Mouse (Mus musculus) liver, embryonic 15.5 days (tissue): ENCODE data around the gene H2-Ab1. TPM values are rescaled to one million over a fixed set of nuclear protein-coding genes. Genes with fewer than 3 reads are reported as not detected.

Source experiments
- ATAC-seq: fragments of 200-750 bp; cut with Nextera tagmentation; 2 replicates; pipeline ENCODE4 v1.8.0; 2017; ENCODE audit warnings: moderate number of reproducible peaks, mild to moderate bottlenecking, moderate library complexity; ENCODE audit not compliant: insufficient read depth
- H3K27ac ChIP-seq: fragments of 300-500 bp; sonication (generic); replicated peaks from 2 replicates; pipeline ENCODE4 v1.5.1; 2015; ENCODE audit warnings: mild to moderate bottlenecking, inconsistent platforms
- H3K27me3 ChIP-seq: fragments of 300-500 bp; sonication (generic); 2 replicates; pipeline ENCODE4 v1.6.1; 2015; ENCODE audit warnings: mild to moderate bottlenecking, inconsistent platforms
- H3K36me3 ChIP-seq: fragments of 300-500 bp; sonication (generic); replicated peaks from 2 replicates; pipeline ENCODE4 v1.6.1; 2015; ENCODE audit warnings: moderate library complexity, mild to moderate bottlenecking, inconsistent platforms
- H3K4me1 ChIP-seq: fragments of 300-500 bp; sonication (generic); replicated peaks from 2 replicates; pipeline ENCODE4 v1.6.1; 2015; ENCODE audit warnings: inconsistent platforms
- H3K4me2 ChIP-seq: fragments of 300-500 bp; sonication (generic); 2 replicates; pipeline ENCODE4 v1.6.1; 2015; ENCODE audit warnings: moderate library complexity, mild to moderate bottlenecking, inconsistent platforms
- H3K4me3 ChIP-seq: fragments of 300-500 bp; sonication (generic); replicated peaks from 2 replicates; pipeline ENCODE4 v1.5.1; 2015; ENCODE audit warnings: mild to moderate bottlenecking, inconsistent platforms
- H3K9ac ChIP-seq: fragments of 300-500 bp; sonication (generic); 2 replicates; pipeline ENCODE4 v1.6.1; 2015; ENCODE audit warnings: moderate library complexity, mild to moderate bottlenecking, inconsistent platforms
- H3K9me3 ChIP-seq: fragments of 300-500 bp; sonication (generic); replicated peaks from 2 replicates; pipeline ENCODE4 v1.6.1; 2016; ENCODE audit warnings: inconsistent platforms
- WGBS: fragments of 180-500 bp; shearing (Covaris S2); methylation state at CpG from one replicate; pipeline ENCODE4 v1.1.7; 2015; ENCODE audit warnings: mixed read lengths; ENCODE audit not compliant: insufficient replicate concordance; 5-methylcytosine and 5-hydroxymethylcytosine counted together
- polyA plus RNA-seq: library from polyadenylated mRNA; unstranded; fragments of >200 nt; fragmentation: Nextera tagmentation; extraction: Ambion mirVana; gene quantifications from 2 replicates; pipeline ENCODE4 v1.2.1, GENCODE M21; 2015

H2-Ab1 gene
- polyA plus RNA-seq, 1 experiment from 2014 or later: 6.6 TPM

- Histone ChIP-seq H3K9ac (no peak overlapping the region), H3K36me3 (no peaks in the 10 kb centered on the region), H3K9me3 (no peaks in the 10 kb centered on the region), H3K4me2 (peak overlapping the region; percentile 83), H3K4me1 (peaks cover 23% of the 10 kb centered on the region), H3K27ac (no peak overlapping the region), H3K27me3 (peaks cover 55% of the 10 kb centered on the region), H3K4me3 (peak overlapping the region; percentile 55)
- peak; percentile 40 for ATAC-seq
- 3% methylated on average over 8 of the region's 8 CpGs for WGBS
Measured at GRCm38 (mm10) chr17:34263068-34263467, 5.6 kb downstream of the H2-Ab1 start.

GRCm38 (mm10) chr17:34263811-34264371 is 6.4 kb downstream of the H2-Ab1 start:
- Histone ChIP-seq H3K4me1 (peaks cover 23% of the 10 kb centered on the region), H3K36me3 (no peaks in the 10 kb centered on the region), H3K9ac (no peak overlapping the region), H3K9me3 (no peaks in the 10 kb centered on the region), H3K27ac (no peak overlapping the region), H3K4me2 (peak overlapping the region; percentile 83), H3K27me3 (peaks cover 50% of the 10 kb centered on the region), H3K4me3 (peak overlapping the region; percentile 55)
- no peak for ATAC-seq
- whole genome bisulfite sequencing: 7% methylated on average over 14 of the region's 14 CpGs

- ATAC-seq: peak; percentile 45; the same call in 1 of the 2 replicates
- H3K9me3 ChIP-seq: no peaks in the 10 kb centered on the region
- no peaks in the 10 kb centered on the region for H3K36me3 ChIP-seq
- H3K4me2 ChIP-seq: peak overlapping the region; percentile 83
- no peak overlapping the region for H3K9ac ChIP-seq
- peaks cover 23% of the 10 kb centered on the region for H3K4me1 ChIP-seq
- peak overlapping the region; percentile 55 for H3K4me3 ChIP-seq
- H3K27me3 ChIP-seq: peaks cover 44% of the 10 kb centered on the region
- 1% methylated on average over 93 of the region's 93 CpGs for WGBS
- H3K27ac ChIP-seq: no peak overlapping the region
Measured at GRCm38 (mm10) chr17:34264452-34265351, 7.2 kb downstream of the H2-Ab1 start.

GRCm38 (mm10) chr17:34268262-34268661 is 10.8 kb downstream of the H2-Ab1 start:
- Histone ChIP-seq H3K27me3 (peaks cover 28% of the 10 kb centered on the region), H3K9me3 (no peaks in the 10 kb centered on the region), H3K4me2 (no peak overlapping the region), H3K9ac (no peak overlapping the region), H3K36me3 (no peaks in the 10 kb centered on the region), H3K4me1 (peaks cover 18% of the 10 kb centered on the region), H3K4me3 (no peak overlapping the region), H3K27ac (no peak overlapping the region)
- WGBS: 46% methylated on average over 2 of the region's 2 CpGs
- no peak for ATAC-seq

- H3K9ac ChIP-seq: no peak overlapping the region
Measured at GRCm38 (mm10) chr17:34268748-34269147, 11.3 kb downstream of the H2-Ab1 start.

GRCm38 (mm10) chr17:34269817-34270216 is 12.3 kb downstream of the H2-Ab1 start:
- H3K36me3 ChIP-seq: no peaks in the 10 kb centered on the region
- H3K4me1 ChIP-seq: peaks cover 3% of the 10 kb centered on the region; the same call in 1 of the 2 replicates
- no peak overlapping the region for H3K4me2 ChIP-seq
- ATAC-seq: no peak
- WGBS: 54% methylated on average over 4 of the region's 4 CpGs
- no peak overlapping the region for H3K4me3 ChIP-seq
- H3K9ac ChIP-seq: no peak overlapping the region
- H3K27me3 ChIP-seq: peaks cover 13% of the 10 kb centered on the region
- H3K27ac ChIP-seq: no peak overlapping the region
- H3K9me3 ChIP-seq: no peaks in the 10 kb centered on the region

More at GRCm38 (mm10) chr17:34268748-34269147, 11.3 kb downstream of the H2-Ab1 start:
- no peak for ATAC-seq
- 78% methylated on average over 2 of the region's 2 CpGs for WGBS
- Histone ChIP-seq H3K4me1 (peaks cover 13% of the 10 kb centered on the region), H3K9me3 (no peaks in the 10 kb centered on the region), H3K27ac (no peak overlapping the region), H3K4me3 (no peak overlapping the region), H3K4me2 (no peak overlapping the region), H3K36me3 (no peaks in the 10 kb centered on the region), H3K27me3 (peaks cover 23% of the 10 kb centered on the region)

- 62% methylated on average over 2 of the region's 2 CpGs for WGBS
- H3K9ac ChIP-seq: no peak overlapping the region
- ATAC-seq: no peak
- no peaks in the 10 kb centered on the region for H3K9me3 ChIP-seq
- H3K36me3 ChIP-seq: no peaks in the 10 kb centered on the region
- no peak overlapping the region for H3K4me3 ChIP-seq
- H3K4me1 ChIP-seq: no peaks in the 10 kb centered on the region
- peaks cover 8% of the 10 kb centered on the region for H3K27me3 ChIP-seq
- no peak overlapping the region for H3K4me2 ChIP-seq
- H3K27ac ChIP-seq: no peak overlapping the region
Measured at GRCm38 (mm10) chr17:34270230-34270629, 12.7 kb downstream of the H2-Ab1 start.

- H3K4me3 ChIP-seq: no peak overlapping the region
- H3K4me2 ChIP-seq: no peak overlapping the region
- H3K4me1 ChIP-seq: no peaks in the 10 kb centered on the region
- no peak overlapping the region for H3K27ac ChIP-seq
- no peaks in the 10 kb centered on the region for H3K9me3 ChIP-seq
- 46% methylated on average over 2 of the region's 2 CpGs for WGBS
- ATAC-seq: no peak
- no peaks in the 10 kb centered on the region for H3K36me3 ChIP-seq
- H3K27me3 ChIP-seq: 0 out of 2 replicates have a peak, but pooled peaks cover 4% of the 10 kb centered on the region
- H3K9ac ChIP-seq: no peak overlapping the region
Measured at GRCm38 (mm10) chr17:34270940-34271339, 13.5 kb downstream of the H2-Ab1 start.

- no peak for ATAC-seq
- Histone ChIP-seq H3K27ac (no peak overlapping the region), H3K4me2 (no peak overlapping the region), H3K9ac (no peak overlapping the region), H3K9me3 (no peaks in the 10 kb centered on the region), H3K4me3 (no peak overlapping the region), H3K4me1 (no peaks in the 10 kb centered on the region), H3K36me3 (no peaks in the 10 kb centered on the region), H3K27me3 (no peaks in the 10 kb centered on the region)
- WGBS: 79% methylated on average over 1 of the region's 1 CpGs
Measured at GRCm38 (mm10) chr17:34272102-34272501, 14.6 kb downstream of the H2-Ab1 start.

GRCm38 (mm10) chr17:34280499-34281038 is 23.1 kb downstream of the H2-Ab1 start:
- no peak overlapping the region for H3K4me3 ChIP-seq
- WGBS: 29% methylated on average over 1 of the region's 1 CpGs

GRCm38 (mm10) chr17:34281836-34282235 is 24.3 kb downstream of the H2-Ab1 start:
- H3K9me3 ChIP-seq: no peaks in the 10 kb centered on the region
- ATAC-seq: no peak
- no peaks in the 10 kb centered on the region for H3K36me3 ChIP-seq
- no peak overlapping the region for H3K4me2 ChIP-seq
- no peak overlapping the region for H3K4me3 ChIP-seq
- H3K27ac ChIP-seq: no peak overlapping the region
- no peaks in the 10 kb centered on the region for H3K27me3 ChIP-seq
- no peaks in the 10 kb centered on the region for H3K4me1 ChIP-seq
- no peak overlapping the region for H3K9ac ChIP-seq
- 24% methylated on average over 1 of the region's 1 CpGs for WGBS

More at GRCm38 (mm10) chr17:34280499-34281038, 23.1 kb downstream of the H2-Ab1 start:
- Histone ChIP-seq H3K27me3 (no peaks in the 10 kb centered on the region), H3K4me1 (no peaks in the 10 kb centered on the region), H3K4me2 (no peak overlapping the region), H3K27ac (no peak overlapping the region), H3K36me3 (no peaks in the 10 kb centered on the region), H3K9ac (no peak overlapping the region), H3K9me3 (no peaks in the 10 kb centered on the region)
- peak; percentile 28; the same call in 1 of the 2 replicates for ATAC-seq
